Comparison of ENCODE assay signal across 9 mouse cellular contexts in genomic region chr2:125893096-125893495, GRCm38 (mm10). TPM values are rescaled to one million over a fixed set of nuclear protein-coding genes. Genes with fewer than 3 reads are reported as not detected.
A peak's percentile ranks its signal among the peaks of the same experiment; 100 is the strongest.
DNase-seq lines count a peak whose midpoint lies in the region; ATAC-seq lines count a peak whose summit lies in the region.
"Had no signal": no experiment of that assay in that cellular context is flagged by ENCODE, and none has a peak within 500 bp of the region (broad histone marks: within the 10 kb centered on the region; RNA-seq: fewer than 3 reads in every experiment).

No protein-coding gene starts in this region.

- no peak overlapping the region for H3K4me3 ChIP-seq in embryonic facial prominence, embryonic 11.5 days (ENCODE audit: low read depth, low read length)
- no peak overlapping the region for H3K4me3 ChIP-seq in embryonic facial prominence, embryonic 10.5 days
- H3K4me3 ChIP-seq in liver, embryonic 12.5 days, result no peak overlapping the region
- H3K4me3 ChIP-seq: heart, embryonic 13.5 days had no signal

- no peak overlapping the region for H3K9ac ChIP-seq in embryonic facial prominence, embryonic 11.5 days (replicated peaks; ENCODE audit: low read length)
- H3K9ac ChIP-seq in liver, embryonic 12.5 days, result no peak overlapping the region
- H3K9ac ChIP-seq: heart, embryonic 13.5 days had no signal

- H3K27ac ChIP-seq in embryonic facial prominence, embryonic 11.5 days (replicated peaks; ENCODE audit: low read depth, low read length), result no peak overlapping the region
- no peak overlapping the region for H3K27ac ChIP-seq in embryonic facial prominence, embryonic 10.5 days (replicated peaks)
- H3K27ac ChIP-seq in liver, embryonic 12.5 days, result no peak overlapping the region
- H3K27ac ChIP-seq: heart, embryonic 13.5 days had no signal

- intact Hi-C loops in gastrocnemius, postnatal 14 days (cut with DNase I; ENCODE audit: low total_unique reads), result loop anchor here (5.0 to 10.0 kb wide), 2 partner anchors 469 to 632 kb away; no protein-coding TSS in a partner anchor

- 41% methylated on average over 6 of the region's 6 CpGs for WGBS in embryonic facial prominence, embryonic 11.5 days
- 52% methylated on average over 6 of the region's 6 CpGs for WGBS in embryonic facial prominence, embryonic 10.5 days
- WGBS in liver, embryonic 12.5 days (ENCODE audit: insufficient replicate concordance), result 49% methylated on average over 6 of the region's 6 CpGs

- no peaks in the 10 kb centered on the region for H3K4me1 ChIP-seq in embryonic facial prominence, embryonic 11.5 days (ENCODE audit: control insufficient read depth, insufficient read depth, low read length)
- H3K4me1 ChIP-seq in embryonic facial prominence, embryonic 10.5 days, result no peaks in the 10 kb centered on the region
- H3K4me1 ChIP-seq in liver, embryonic 12.5 days, result no peaks in the 10 kb centered on the region
- H3K4me1 ChIP-seq: heart, embryonic 13.5 days had no signal

- no peak for ATAC-seq in embryonic facial prominence, embryonic 11.5 days (replicated peaks; ENCODE audit: insufficient number of reproducible peaks, low FRiP score, low TSS enrichment, low read depth)
- no peak for ATAC-seq in liver, embryonic 12.5 days
- ATAC-seq in monocyte, adult 5-6 weeks (replicated peaks; ENCODE audit: insufficient number of reproducible peaks, low FRiP score, low TSS enrichment, poor library complexity, severe bottlenecking), result no peak

- no peaks in the 10 kb centered on the region for H3K36me3 ChIP-seq in embryonic facial prominence, embryonic 11.5 days (replicated peaks; ENCODE audit: control insufficient read depth, insufficient read depth, low read depth, low read length)
- H3K36me3 ChIP-seq in embryonic facial prominence, embryonic 10.5 days (replicated peaks), result no peaks in the 10 kb centered on the region; the same call in 1 of the 2 replicates
- no peaks in the 10 kb centered on the region for H3K36me3 ChIP-seq in liver, embryonic 12.5 days

- H3K9me3 ChIP-seq in embryonic facial prominence, embryonic 11.5 days (replicated peaks; ENCODE audit: control insufficient read depth, low read length), result no peaks in the 10 kb centered on the region
- H3K9me3 ChIP-seq in embryonic facial prominence, embryonic 10.5 days, result no peaks in the 10 kb centered on the region
- no peaks in the 10 kb centered on the region for H3K9me3 ChIP-seq in liver, embryonic 12.5 days (replicated peaks)
- H3K9me3 ChIP-seq: heart, embryonic 13.5 days had no signal

- DNase-seq in embryonic facial prominence, embryonic 11.5 days (ENCODE audit: low spot score), result peak; percentile 59
- no peak for DNase-seq in embryonic facial prominence, embryonic 10.5 days (ENCODE audit: low spot score)
- DNase-seq in liver (peak; percentile 12), R1 (ENCODE audit: low read depth, low spot score) (peak; percentile 27)
- peak; percentile 24 for DNase-seq in gastrocnemius, postnatal 14 days
- DNase-seq in retina, adult 2 months (ENCODE audit: low read depth, low spot score), result peak; percentile 11

- H3K4me2 ChIP-seq in embryonic facial prominence, embryonic 11.5 days (ENCODE audit: low read depth, low read length), result no peak overlapping the region
- H3K4me2 ChIP-seq in liver, embryonic 12.5 days, result no peak overlapping the region
- H3K4me2 ChIP-seq: heart, embryonic 13.5 days had no signal

- H3K27me3 ChIP-seq in embryonic facial prominence, embryonic 11.5 days (ENCODE audit: control insufficient read depth, insufficient read depth, low read length), result no peaks in the 10 kb centered on the region
- H3K27me3 ChIP-seq in embryonic facial prominence, embryonic 10.5 days (replicated peaks; ENCODE audit: low read depth, poor library complexity, severe bottlenecking), result no peaks in the 10 kb centered on the region
- H3K27me3 ChIP-seq in liver, embryonic 12.5 days (replicated peaks), result no peaks in the 10 kb centered on the region
- H3K27me3 ChIP-seq: heart, embryonic 13.5 days had no signal

RNA-seq across cellular contexts. Expression of gene Cops2, which starts 34.2 kb away (rescaled TPM):
- polyA plus RNA-seq in embryonic facial prominence, embryonic 11.5 days (2014; fragmentation: Nextera tagmentation; extraction: Ambion mirVana), result 126 and 144 TPM in 2 replicates
- polyA plus RNA-seq in embryonic facial prominence, embryonic 10.5 days (2016; fragmentation: Nextera tagmentation; extraction: Ambion mirVana), result 94.9 and 98.3 TPM in 2 replicates
- polyA plus RNA-seq in liver, embryonic 12.5 days (2016; fragmentation: Nextera tagmentation; extraction: Ambion mirVana), result 60.2 and 62.1 TPM in 2 replicates
- total RNA-seq in gastrocnemius, postnatal 14 days (2021), result 10 to 100 TPM; 88.8 to 94.1 TPM
- total RNA-seq in monocyte, adult 5-6 weeks (2017), result 164 to 186 TPM (median 174 TPM) in 3 replicates

RNA-seq across cellular contexts. Expression of gene Galk2, which starts 34.2 kb away (rescaled TPM):
- 37.3 and 38.8 TPM in 2 replicates for polyA plus RNA-seq in embryonic facial prominence, embryonic 11.5 days (2014; fragmentation: Nextera tagmentation; extraction: Ambion mirVana)
- polyA plus RNA-seq in embryonic facial prominence, embryonic 10.5 days (2016; fragmentation: Nextera tagmentation; extraction: Ambion mirVana), result 36.7 and 37.3 TPM in 2 replicates
- 13.2 and 13.8 TPM in 2 replicates for polyA plus RNA-seq in liver, embryonic 12.5 days (2016; fragmentation: Nextera tagmentation; extraction: Ambion mirVana)
- total RNA-seq in gastrocnemius, postnatal 14 days (2021), result 1 to 10 TPM; 8.1 to 8.6 TPM
- 28.4 to 56.9 TPM (median 50.5 TPM) in 3 replicates for total RNA-seq in monocyte, adult 5-6 weeks (2017)
